Mouse (Mus musculus): ENCODE measurements at regions not wholly inside any gene's neighbourhood (a gene's known extent, or its start where the extent isn't known, plus 50 kb on each side); places are given as distances from the start of the nearest gene placed in this dataset.
A peak's percentile ranks its signal among the peaks of the same experiment; 100 is the strongest.

DNA sequence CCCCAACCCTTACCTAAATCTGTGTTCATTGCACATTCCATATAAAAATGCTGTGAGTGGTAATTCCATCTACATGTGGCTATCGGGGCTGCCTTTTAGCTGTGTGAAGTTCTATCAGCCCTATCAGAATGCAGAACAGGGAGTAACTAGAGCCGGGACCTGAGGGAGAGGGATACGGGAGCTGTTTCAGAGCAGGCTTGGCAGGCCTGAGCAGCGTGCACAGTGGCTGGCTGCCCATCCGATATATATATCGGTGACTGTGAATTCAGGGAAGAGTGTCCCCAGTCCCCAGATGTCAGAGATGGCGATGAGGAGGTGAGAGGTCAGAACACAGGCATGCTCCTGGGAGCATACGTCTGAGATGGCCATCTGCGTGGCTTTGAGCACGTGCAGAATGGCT, 79.0 kb downstream of the Arl4c start:
- DNase-seq (ENCODE audit: low spot score) (no peak), ATAC-seq (replicated peaks; ENCODE audit: insufficient number of reproducible peaks, low FRiP score, low TSS enrichment, low read depth) (no peak)
- Histone ChIP-seq H3K9me3 (replicated peaks; ENCODE audit: control insufficient read depth, low read length) (no peaks in the 10 kb centered on the region), H3K4me1 (ENCODE audit: control insufficient read depth, insufficient read depth, low read length) (no peaks in the 10 kb centered on the region), H3K27me3 (ENCODE audit: control insufficient read depth, insufficient read depth, low read length) (no peaks in the 10 kb centered on the region), H3K27ac (replicated peaks; ENCODE audit: low read depth, low read length) (no peak overlapping the region), H3K9ac (replicated peaks; ENCODE audit: low read length) (no peak overlapping the region), H3K4me3 (ENCODE audit: low read depth, low read length) (no peak overlapping the region), H3K36me3 (replicated peaks; ENCODE audit: control insufficient read depth, insufficient read depth, low read depth, low read length) (no peaks in the 10 kb centered on the region), H3K4me2 (ENCODE audit: low read depth, low read length) (no peak overlapping the region)
- 42% methylated on average over 10 of the region's 10 CpGs for WGBS

GRCm38 (mm10) chr1:88622356-88622755, 79.7 kb downstream of the Arl4c start:
- Histone ChIP-seq H3K4me1 (ENCODE audit: control insufficient read depth, insufficient read depth, low read length) (no peaks in the 10 kb centered on the region), H3K27ac (replicated peaks; ENCODE audit: low read depth, low read length) (no peak overlapping the region), H3K36me3 (replicated peaks; ENCODE audit: control insufficient read depth, insufficient read depth, low read depth, low read length) (no peaks in the 10 kb centered on the region), H3K9ac (replicated peaks; ENCODE audit: low read length) (no peak overlapping the region), H3K27me3 (ENCODE audit: control insufficient read depth, insufficient read depth, low read length) (no peaks in the 10 kb centered on the region), H3K9me3 (replicated peaks; ENCODE audit: control insufficient read depth, low read length) (no peaks in the 10 kb centered on the region), H3K4me2 (ENCODE audit: low read depth, low read length) (no peak overlapping the region), H3K4me3 (ENCODE audit: low read depth, low read length) (no peak overlapping the region)
- DNase-seq (ENCODE audit: low spot score) (no peak), ATAC-seq (replicated peaks; ENCODE audit: insufficient number of reproducible peaks, low FRiP score, low TSS enrichment, low read depth) (no peak)
- WGBS: 83% methylated on average over 6 of the region's 6 CpGs

DNA sequence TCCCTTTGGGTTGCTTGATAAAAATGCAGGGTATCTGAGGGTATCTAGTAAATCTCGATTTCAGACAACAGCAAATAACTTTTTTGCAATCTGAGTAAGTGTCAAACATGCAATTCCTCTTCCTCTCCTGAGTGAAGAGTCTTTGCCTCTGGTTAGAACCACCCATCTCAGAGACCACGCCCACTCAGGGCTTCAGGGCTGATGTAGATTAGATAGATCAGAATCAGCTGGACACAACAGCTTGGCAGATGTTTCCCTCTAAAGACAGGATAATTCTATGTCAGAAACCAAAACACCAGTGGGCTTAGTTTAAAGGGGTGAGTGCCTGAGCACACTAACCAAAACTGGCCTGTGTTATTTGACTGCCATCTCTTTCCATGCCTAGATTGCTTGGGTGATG, 80.8 kb downstream of the Arl4c start:
- H3K9me3 ChIP-seq (replicated peaks; ENCODE audit: control insufficient read depth, low read length): no peaks in the 10 kb centered on the region
- ATAC-seq (replicated peaks; ENCODE audit: insufficient number of reproducible peaks, low FRiP score, low TSS enrichment, low read depth) (no peak), DNase-seq (ENCODE audit: low spot score) (no peak)
- no peak overlapping the region for H3K4me3 ChIP-seq (ENCODE audit: low read depth, low read length)
- H3K9ac ChIP-seq (replicated peaks; ENCODE audit: low read length): no peak overlapping the region
- WGBS: 70% methylated on average over 2 of the region's 2 CpGs
- no peak overlapping the region for H3K4me2 ChIP-seq (ENCODE audit: low read depth, low read length)
- no peaks in the 10 kb centered on the region for H3K4me1 ChIP-seq (ENCODE audit: control insufficient read depth, insufficient read depth, low read length)
- H3K36me3 ChIP-seq (replicated peaks; ENCODE audit: control insufficient read depth, insufficient read depth, low read depth, low read length): no peaks in the 10 kb centered on the region
- H3K27me3 ChIP-seq (ENCODE audit: control insufficient read depth, insufficient read depth, low read length): no peaks in the 10 kb centered on the region
- H3K27ac ChIP-seq (replicated peaks; ENCODE audit: low read depth, low read length): no peak overlapping the region

DNA sequence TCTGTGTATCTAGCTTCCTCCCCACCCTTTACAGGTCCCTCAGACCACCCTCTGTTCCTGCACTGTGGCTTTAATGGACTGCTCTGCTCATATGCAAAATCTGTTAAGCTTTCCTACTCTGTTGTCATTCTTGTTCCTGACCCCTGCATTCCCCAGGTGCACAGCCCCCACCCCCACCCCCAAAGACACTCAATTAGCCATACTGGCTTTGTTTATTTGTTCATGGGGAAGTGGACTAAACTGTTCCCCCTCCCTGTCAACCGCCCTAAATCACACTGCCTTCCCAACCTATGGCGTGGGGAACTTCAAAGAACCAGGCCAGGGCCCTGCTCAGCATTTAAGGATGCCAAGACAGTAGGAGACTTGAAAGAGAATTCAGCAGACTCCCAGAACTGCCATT, 89.0 kb downstream of the Arl4c start:
- H3K27me3 ChIP-seq (ENCODE audit: control insufficient read depth, insufficient read depth, low read length): no peaks in the 10 kb centered on the region
- peak; percentile 34; the same call in 1 of the 2 replicates for ATAC-seq (replicated peaks; ENCODE audit: insufficient number of reproducible peaks, low FRiP score, low TSS enrichment, low read depth)
- 14% methylated on average over 2 of the region's 2 CpGs for WGBS
- no peak overlapping the region for H3K9ac ChIP-seq (replicated peaks; ENCODE audit: low read length)
- no peaks in the 10 kb centered on the region for H3K36me3 ChIP-seq (replicated peaks; ENCODE audit: control insufficient read depth, insufficient read depth, low read depth, low read length)
- H3K4me1 ChIP-seq (ENCODE audit: control insufficient read depth, insufficient read depth, low read length): no peaks in the 10 kb centered on the region
- no peaks in the 10 kb centered on the region for H3K9me3 ChIP-seq (replicated peaks; ENCODE audit: control insufficient read depth, low read length)
- H3K27ac ChIP-seq (replicated peaks; ENCODE audit: low read depth, low read length): no peak overlapping the region
- no peak overlapping the region for H3K4me3 ChIP-seq (ENCODE audit: low read depth, low read length)
- H3K4me2 ChIP-seq (ENCODE audit: low read depth, low read length): no peak overlapping the region
- DNase-seq (ENCODE audit: low spot score): peak; percentile 39

GRCm38 (mm10) chr1:88611241-88611640, 90.8 kb downstream of the Arl4c start:
- Histone ChIP-seq H3K4me1 (ENCODE audit: control insufficient read depth, insufficient read depth, low read length) (no peaks in the 10 kb centered on the region), H3K27ac (replicated peaks; ENCODE audit: low read depth, low read length) (no peak overlapping the region), H3K36me3 (replicated peaks; ENCODE audit: control insufficient read depth, insufficient read depth, low read depth, low read length) (no peaks in the 10 kb centered on the region), H3K4me3 (ENCODE audit: low read depth, low read length) (no peak overlapping the region), H3K9ac (replicated peaks; ENCODE audit: low read length) (no peak overlapping the region), H3K9me3 (replicated peaks; ENCODE audit: control insufficient read depth, low read length) (no peaks in the 10 kb centered on the region), H3K27me3 (ENCODE audit: control insufficient read depth, insufficient read depth, low read length) (no peaks in the 10 kb centered on the region), H3K4me2 (ENCODE audit: low read depth, low read length) (no peak overlapping the region)
- WGBS: 76% methylated on average over 5 of the region's 5 CpGs
- ATAC-seq (replicated peaks; ENCODE audit: insufficient number of reproducible peaks, low FRiP score, low TSS enrichment, low read depth): no peak
- DNase-seq (ENCODE audit: low spot score): no peak

GRCm38 (mm10) chr1:88610810-88611209, 91.2 kb downstream of the Arl4c start:
- H3K27ac ChIP-seq (replicated peaks; ENCODE audit: low read depth, low read length): no peak overlapping the region
- no peaks in the 10 kb centered on the region for H3K9me3 ChIP-seq (replicated peaks; ENCODE audit: control insufficient read depth, low read length)
- H3K36me3 ChIP-seq (replicated peaks; ENCODE audit: control insufficient read depth, insufficient read depth, low read depth, low read length): no peaks in the 10 kb centered on the region
- ATAC-seq (replicated peaks; ENCODE audit: insufficient number of reproducible peaks, low FRiP score, low TSS enrichment, low read depth): no peak
- no peak overlapping the region for H3K9ac ChIP-seq (replicated peaks; ENCODE audit: low read length)
- no peaks in the 10 kb centered on the region for H3K27me3 ChIP-seq (ENCODE audit: control insufficient read depth, insufficient read depth, low read length)
- no peak overlapping the region for H3K4me2 ChIP-seq (ENCODE audit: low read depth, low read length)
- H3K4me3 ChIP-seq (ENCODE audit: low read depth, low read length): no peak overlapping the region
- DNase-seq (ENCODE audit: low spot score): no peak
- whole genome bisulfite sequencing: 93% methylated on average over 9 of the region's 9 CpGs
- H3K4me1 ChIP-seq (ENCODE audit: control insufficient read depth, insufficient read depth, low read length): no peaks in the 10 kb centered on the region

- Histone ChIP-seq H3K4me2 (ENCODE audit: low read depth, low read length) (no peak overlapping the region), H3K9ac (replicated peaks; ENCODE audit: low read length) (no peak overlapping the region), H3K36me3 (replicated peaks; ENCODE audit: control insufficient read depth, insufficient read depth, low read depth, low read length) (no peaks in the 10 kb centered on the region), H3K9me3 (replicated peaks; ENCODE audit: control insufficient read depth, low read length) (no peaks in the 10 kb centered on the region), H3K4me1 (ENCODE audit: control insufficient read depth, insufficient read depth, low read length) (no peaks in the 10 kb centered on the region), H3K4me3 (ENCODE audit: low read depth, low read length) (no peak overlapping the region), H3K27me3 (ENCODE audit: control insufficient read depth, insufficient read depth, low read length) (no peaks in the 10 kb centered on the region), H3K27ac (replicated peaks; ENCODE audit: low read depth, low read length) (no peak overlapping the region)
- ATAC-seq (replicated peaks; ENCODE audit: insufficient number of reproducible peaks, low FRiP score, low TSS enrichment, low read depth) (no peak), DNase-seq (ENCODE audit: low spot score) (no peak)
- 42% methylated on average over 8 of the region's 8 CpGs for WGBS
These were observed 93.2 kb downstream of the Arl4c start for GRCm38 (mm10) chr1:88608826-88609225.

DNA sequence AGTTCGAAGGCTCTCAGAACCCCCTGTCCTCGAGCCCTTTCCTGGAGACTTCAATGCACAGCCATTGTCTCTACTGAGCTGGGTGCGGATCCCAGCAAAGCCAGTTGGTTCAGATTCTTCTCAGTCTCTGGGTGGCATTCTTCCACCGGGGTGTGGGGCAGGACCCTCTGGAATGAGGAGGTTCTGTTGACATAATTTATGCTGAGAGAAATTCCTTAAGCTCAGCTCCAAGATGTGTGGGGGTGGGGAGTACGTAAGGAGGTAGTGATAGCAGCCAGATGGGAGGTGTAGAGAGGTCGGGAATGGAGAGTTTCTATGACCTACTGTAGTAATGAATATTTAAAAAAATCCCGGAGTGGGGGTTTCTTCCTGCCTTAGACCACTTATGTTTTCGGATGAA, 93.8 kb downstream of the Arl4c start:
- no peaks in the 10 kb centered on the region for H3K4me1 ChIP-seq (ENCODE audit: control insufficient read depth, insufficient read depth, low read length)
- no peaks in the 10 kb centered on the region for H3K27me3 ChIP-seq (ENCODE audit: control insufficient read depth, insufficient read depth, low read length)
- WGBS: 43% methylated on average over 8 of the region's 8 CpGs
- no peak overlapping the region for H3K9ac ChIP-seq (replicated peaks; ENCODE audit: low read length)
- H3K9me3 ChIP-seq (replicated peaks; ENCODE audit: control insufficient read depth, low read length): no peaks in the 10 kb centered on the region
- ATAC-seq (replicated peaks; ENCODE audit: insufficient number of reproducible peaks, low FRiP score, low TSS enrichment, low read depth) (no peak), DNase-seq (ENCODE audit: low spot score) (peak; percentile 33)
- no peak overlapping the region for H3K27ac ChIP-seq (replicated peaks; ENCODE audit: low read depth, low read length)
- no peak overlapping the region for H3K4me3 ChIP-seq (ENCODE audit: low read depth, low read length)
- H3K4me2 ChIP-seq (ENCODE audit: low read depth, low read length): no peak overlapping the region
- H3K36me3 ChIP-seq (replicated peaks; ENCODE audit: control insufficient read depth, insufficient read depth, low read depth, low read length): no peaks in the 10 kb centered on the region
